Mouse (Mus musculus): ENCODE results near the gene Rnf150.

Gene Rnf150

DNA sequence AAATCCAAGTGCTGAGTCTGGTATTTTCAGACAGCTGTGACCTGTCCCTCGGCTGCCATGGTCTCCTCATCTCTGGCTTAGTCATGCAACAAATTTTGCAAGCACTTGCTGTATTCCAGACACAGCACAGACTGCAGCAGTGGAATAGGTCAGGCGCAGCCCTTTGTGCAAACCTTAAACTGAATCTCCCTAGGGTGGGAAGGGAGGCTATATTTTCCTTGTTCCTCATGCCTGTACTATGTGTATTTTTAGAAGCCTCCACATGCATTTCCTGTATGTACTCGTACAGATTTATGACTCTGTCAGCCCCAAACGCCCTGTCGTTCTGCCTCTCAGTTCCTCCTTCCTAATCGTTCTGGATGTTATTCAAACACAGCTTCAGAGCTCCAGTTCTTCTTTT, 76.8 kb downstream of the Rnf150 start:
- DNase-seq (ENCODE audit: low read depth, low spot score), result peak; percentile 84

DNA sequence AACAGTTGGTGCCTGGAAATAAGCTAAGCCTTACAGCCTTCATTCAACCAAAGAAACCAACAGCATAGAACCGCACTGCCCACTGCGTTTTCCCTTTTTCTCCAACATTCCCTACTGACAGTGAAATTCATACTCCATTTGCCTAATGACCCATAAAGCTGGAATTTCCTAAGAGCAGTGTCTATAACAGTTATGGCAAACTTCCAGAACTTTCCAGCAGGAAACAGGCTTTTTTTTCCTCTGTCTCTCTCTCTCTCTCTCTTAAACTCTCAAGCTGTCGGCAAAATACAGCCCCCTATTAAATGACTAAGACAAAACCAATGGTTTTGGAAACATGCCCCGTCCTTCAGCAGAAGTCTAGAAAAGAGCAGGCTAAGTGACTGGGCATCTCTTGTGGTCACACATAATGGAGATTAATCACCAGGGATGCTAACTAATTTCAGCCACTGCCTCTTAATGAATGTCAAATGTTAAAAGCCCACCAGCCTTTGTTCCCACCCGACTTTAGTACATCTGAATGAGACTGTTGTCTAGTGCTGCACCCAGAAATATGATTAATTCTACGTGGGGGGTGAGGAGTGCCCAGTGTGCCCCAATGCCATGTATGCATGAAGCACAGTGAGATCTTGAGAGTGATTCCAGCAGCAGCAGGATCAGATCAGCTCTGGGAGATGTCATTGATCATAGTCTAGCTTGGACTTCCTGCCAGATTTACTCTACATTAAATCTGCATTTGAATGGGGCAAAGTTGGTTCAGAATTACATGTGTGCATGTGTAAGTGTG, 80.3 kb downstream of the Rnf150 start:
- no peak for DNase-seq (ENCODE audit: low read depth, low spot score)

GRCm38 (mm10) chr8:82945867-82946266, 82.7 kb downstream of the Rnf150 start:
- DNase-seq (ENCODE audit: low read depth, low spot score), result no peak

- DNase-seq (ENCODE audit: low read depth, low spot score), result no peak
Observed at GRCm38 (mm10) chr8:82946658-82947057, 83.5 kb downstream of the Rnf150 start.

- DNase-seq (ENCODE audit: low read depth, low spot score), result no peak
Observed at GRCm38 (mm10) chr8:82955162-82955754, 92.1 kb downstream of the Rnf150 start.

GRCm38 (mm10) chr8:82959491-82959890, 96.3 kb downstream of the Rnf150 start:
- DNase-seq (ENCODE audit: low read depth, low spot score), result peak; percentile 64

- DNase-seq (ENCODE audit: low read depth, low spot score), result no peak
Observed at GRCm38 (mm10) chr8:82959980-82960610, 96.9 kb downstream of the Rnf150 start.

DNA sequence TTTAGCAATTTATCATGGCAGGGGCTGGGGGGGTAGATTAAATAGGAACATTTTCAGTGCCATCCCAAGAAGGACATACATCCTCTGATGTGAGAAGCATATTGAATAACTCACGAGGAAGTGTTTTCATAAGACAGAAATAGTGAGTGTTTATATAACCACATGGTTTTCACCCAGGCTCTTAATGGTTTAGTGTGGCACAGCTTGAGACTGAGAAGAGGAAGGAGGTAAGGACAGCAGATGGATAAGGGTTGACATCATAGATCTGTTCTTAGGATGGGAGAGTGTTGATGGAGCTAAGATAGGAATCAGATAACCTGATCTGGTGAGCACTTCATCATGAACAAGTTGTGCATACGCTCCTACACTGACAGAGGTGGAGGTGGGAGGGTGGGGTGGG, 101.4 kb downstream of the Rnf150 start:
- DNase-seq (ENCODE audit: low read depth, low spot score), result peak; percentile 87

GRCm38 (mm10) chr8:82967879-82968678, 104.9 kb downstream of the Rnf150 start:
- DNase-seq (ENCODE audit: low read depth, low spot score), result peak; percentile 76

DNA sequence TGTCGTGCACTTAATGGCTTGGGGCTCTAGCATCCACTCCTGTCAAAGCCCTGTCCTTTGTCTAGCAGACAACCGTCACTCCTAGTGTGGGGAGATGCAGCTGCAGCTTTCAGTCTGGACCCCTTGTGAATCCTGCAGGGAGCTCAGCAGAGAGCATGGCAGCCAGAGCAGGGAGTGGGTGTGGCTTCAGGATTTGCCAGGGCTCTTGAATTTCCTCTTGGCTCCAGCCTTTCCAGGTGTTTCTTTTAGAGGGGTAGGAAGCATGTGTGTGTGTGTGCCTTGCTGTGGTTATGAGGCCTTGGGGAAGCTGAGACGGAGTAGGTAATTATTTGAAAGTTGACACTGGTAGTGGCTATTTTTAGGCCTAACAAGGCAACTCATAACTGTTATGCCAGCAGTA, 106.8 kb downstream of the Rnf150 start:
- DNase-seq (ENCODE audit: low read depth, low spot score), result peak; percentile 82

GRCm38 (mm10) chr8:82972812-82973211, 109.7 kb downstream of the Rnf150 start:
- DNase-seq (ENCODE audit: low read depth, low spot score), result no peak

GRCm38 (mm10) chr8:82973331-82973730, 110.2 kb downstream of the Rnf150 start:
- no peak for DNase-seq (ENCODE audit: low read depth, low spot score)

DNA sequence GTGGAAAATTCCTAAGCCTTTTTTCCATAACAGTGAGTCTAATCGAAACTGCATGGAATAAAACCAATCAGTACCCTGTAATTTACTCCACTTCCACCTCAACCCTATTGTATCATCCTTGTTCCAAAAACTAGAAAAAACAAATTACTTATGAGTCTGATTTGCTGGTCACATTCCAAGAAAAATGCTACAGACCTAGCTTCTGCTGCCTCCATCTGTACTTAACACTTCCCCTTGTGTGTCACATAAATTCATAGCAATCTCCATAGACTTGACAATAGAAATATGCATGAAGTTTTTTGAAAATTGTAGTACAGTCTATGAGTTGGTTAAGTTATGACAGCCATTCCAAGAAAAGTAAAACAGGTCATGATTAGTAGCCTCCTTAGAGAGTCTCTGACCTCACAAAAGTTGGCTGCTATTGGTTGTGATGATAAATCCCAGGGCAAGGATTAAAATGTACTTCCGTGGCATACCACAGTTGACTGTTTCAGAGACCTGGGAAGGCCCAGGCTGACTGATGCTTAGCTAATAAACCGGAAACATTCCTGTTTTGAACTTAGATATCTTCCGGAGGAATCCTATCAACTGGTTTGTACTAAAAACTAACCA, 118.2 kb downstream of the Rnf150 start:
- DNase-seq (ENCODE audit: low read depth, low spot score), result no peak

DNA sequence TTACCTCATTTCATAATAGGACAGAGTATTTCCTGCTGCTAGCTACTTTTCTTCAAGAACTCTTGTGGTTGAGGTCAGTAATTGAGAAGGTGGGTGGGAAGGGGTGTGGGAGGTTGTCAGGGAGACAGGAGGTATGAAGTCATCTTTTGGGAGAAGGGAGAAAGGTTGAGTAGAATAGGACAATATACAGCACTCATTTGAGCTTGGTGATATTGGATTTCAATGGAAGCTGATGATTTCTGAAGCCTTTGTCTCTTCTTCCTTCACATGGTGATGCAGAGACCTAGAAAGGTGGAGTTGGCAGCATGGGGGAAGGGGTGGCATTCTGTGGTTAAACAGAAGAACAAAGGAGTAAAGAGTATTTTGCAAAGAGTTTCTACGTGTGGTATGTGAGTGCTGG, 119.7 kb downstream of the Rnf150 start:
- DNase-seq (ENCODE audit: low read depth, low spot score), result no peak

DNA sequence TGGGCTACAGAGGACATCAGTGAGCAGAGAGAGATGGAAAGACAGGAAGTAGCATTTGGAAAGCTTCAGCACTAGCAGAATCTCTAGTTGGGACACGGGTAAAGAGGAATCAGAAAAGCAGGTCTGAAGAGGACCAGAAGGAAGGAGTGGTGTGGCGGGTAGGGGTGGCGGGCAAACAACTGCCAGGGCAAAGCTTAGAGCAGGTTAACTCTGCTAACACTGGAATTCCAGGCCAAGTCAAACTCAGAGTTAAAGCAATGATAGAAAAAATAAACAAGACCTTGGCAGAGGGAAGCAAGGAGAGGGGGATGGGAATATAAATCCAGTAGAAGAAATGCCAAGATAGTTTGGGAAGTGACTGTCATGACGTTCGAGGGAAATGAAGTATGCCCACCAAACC, 120.1 kb downstream of the Rnf150 start:
- no peak for DNase-seq (ENCODE audit: low read depth, low spot score)

DNA sequence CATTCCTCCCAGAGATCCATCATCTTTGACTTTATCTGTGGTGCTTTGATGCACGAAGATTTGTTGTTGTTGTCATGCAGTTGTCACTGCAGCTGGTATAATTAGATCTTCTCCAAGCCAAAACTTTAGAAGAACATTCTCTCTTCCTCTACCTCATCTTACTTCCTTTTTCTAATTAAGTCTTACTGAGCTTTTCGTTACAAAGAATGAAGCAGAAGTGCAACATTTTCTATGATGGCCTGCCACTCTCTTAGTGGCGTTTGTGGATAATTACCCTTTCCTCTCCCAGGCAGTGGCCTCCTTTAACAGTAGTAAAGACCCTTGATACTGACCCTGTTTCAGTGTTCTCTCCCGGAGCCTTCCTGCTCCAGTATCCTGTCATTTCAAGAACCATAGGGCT, 128.9 kb downstream of the Rnf150 start:
- no peak for DNase-seq (ENCODE audit: low read depth, low spot score)

- DNase-seq (ENCODE audit: low read depth, low spot score), result no peak
Observed at GRCm38 (mm10) chr8:82995727-82996438, 132.7 kb downstream of the Rnf150 start.

DNA sequence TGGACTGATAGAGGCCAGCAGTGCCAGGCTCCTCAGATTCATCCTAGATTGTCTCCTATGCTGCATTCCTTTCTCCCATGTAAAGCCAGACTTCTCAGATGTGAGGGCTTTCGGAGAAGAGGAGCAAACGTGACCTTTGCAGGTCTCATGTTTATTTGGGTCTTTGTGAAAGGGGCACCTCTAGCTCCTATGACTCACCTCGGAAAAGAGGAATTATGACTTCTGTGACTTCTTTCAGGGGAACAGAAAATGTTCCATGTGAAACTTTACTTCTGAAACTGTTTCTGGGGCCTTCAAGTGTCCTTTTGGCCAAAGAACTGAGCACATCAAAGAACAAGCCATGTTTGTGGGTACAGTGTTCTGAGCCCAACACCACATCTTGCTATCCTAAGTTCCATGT, 133.7 kb downstream of the Rnf150 start:
- no peak for DNase-seq (ENCODE audit: low read depth, low spot score)

GRCm38 (mm10) chr8:82998778-82999177, 135.6 kb downstream of the Rnf150 start:
- no peak for DNase-seq (ENCODE audit: low read depth, low spot score)

- no peak for DNase-seq (ENCODE audit: low read depth, low spot score)
Observed at GRCm38 (mm10) chr8:83003187-83003586, 140.0 kb downstream of the Rnf150 start.

DNA sequence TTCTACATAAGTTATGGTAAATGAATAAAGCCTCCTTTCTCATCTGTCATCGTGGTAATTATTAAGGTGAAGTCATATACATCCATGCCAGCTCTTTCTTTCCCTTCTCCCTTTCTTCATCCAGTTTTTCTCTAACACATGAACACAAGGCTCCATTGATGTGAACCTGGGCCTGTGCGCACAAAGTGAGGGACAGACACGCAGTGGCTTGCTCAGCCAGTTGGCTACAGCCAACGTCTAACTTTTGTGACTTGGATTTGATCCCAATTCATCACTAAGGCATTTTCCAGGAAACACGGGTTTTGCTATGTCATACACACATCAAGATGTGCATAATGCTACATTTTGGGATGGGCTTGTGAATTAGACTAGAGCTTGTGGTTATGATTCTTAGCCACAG, 146.3 kb downstream of the Rnf150 start:
- no peak for DNase-seq (ENCODE audit: low read depth, low spot score)

Measured in skeletal muscle tissue, adult 2 months (tissue).